Mouse (Mus musculus): Measurements from ENCODE around the gene Ror1.

Gene Ror1

GRCm38 (mm10) chr4:100393374-100394061, 297.9 kb downstream of the Ror1 start:
- no peak for DNase-seq

- DNase-seq, result no peak
Measured at GRCm38 (mm10) chr4:100395407-100395806, 299.8 kb downstream of the Ror1 start.

GRCm38 (mm10) chr4:100398079-100398478, 302.5 kb downstream of the Ror1 start:
- no peak for DNase-seq

- no peak for DNase-seq
Measured at GRCm38 (mm10) chr4:100401078-100401477, 305.5 kb downstream of the Ror1 start.

- no peak for DNase-seq
Measured at GRCm38 (mm10) chr4:100401581-100402470, 306.2 kb downstream of the Ror1 start.

- DNase-seq, result peak; percentile 85 to 89
Measured at GRCm38 (mm10) chr4:100407261-100407874, 311.8 kb downstream of the Ror1 start.

GRCm38 (mm10) chr4:100409521-100409920, 313.9 kb downstream of the Ror1 start:
- DNase-seq, result no peak

GRCm38 (mm10) chr4:100411841-100412539, 316.4 kb downstream of the Ror1 start:
- no peak for DNase-seq

- DNase-seq, result no peak
Measured at GRCm38 (mm10) chr4:100422756-100423155, 327.2 kb downstream of the Ror1 start.

GRCm38 (mm10) chr4:100426101-100426500, 330.5 kb downstream of the Ror1 start:
- DNase-seq, result peak in 1 of 2 experiments; percentile 33

- no peak for DNase-seq
Measured at GRCm38 (mm10) chr4:100429371-100429900, 333.8 kb downstream of the Ror1 start.

GRCm38 (mm10) chr4:100435281-100436168, 339.9 kb downstream of the Ror1 start:
- no peak for DNase-seq

GRCm38 (mm10) chr4:100436169-100436547, 340.6 kb downstream of the Ror1 start:
- DNase-seq, result no peak

GRCm38 (mm10) chr4:100446897-100447296, 351.3 kb downstream of the Ror1 start:
- no peak for DNase-seq

GRCm38 (mm10) chr4:100462493-100463120, 367.0 kb downstream of the Ror1 start:
- DNase-seq, result no peak

GRCm38 (mm10) chr4:100478592-100479321, 383.2 kb downstream of the Ror1 start, which contains the start of gene Ube2u:
Ube2u (plus strand) TSS chr4:100478849.
- DNase-seq, result peak; percentile 57 to 58

GRCm38 (mm10) chr4:100488447-100488846, 392.9 kb downstream of the Ror1 start:
- no peak for DNase-seq

Measured in cerebellum, postnatal 14 days (tissue).